Mouse (Mus musculus) small intestine, adult 2 months (tissue): ENCODE data around the gene Akap17b.

Experiments used
- CTCF ChIP-seq: fragments of 200-500 bp; IDR thresholded peaks from 2 replicates; pipeline ENCODE4 v1.5.1; 2012; ENCODE audit warnings: low read depth, mild to moderate bottlenecking, control low read depth, inconsistent platforms, low read length, moderate library complexity, mixed read lengths; ENCODE audit not compliant: insufficient replicate concordance, insufficient read length; ENCODE audit errors: extremely low read depth
- POLR2A ChIP-seq: fragments of 200-500 bp; IDR thresholded peaks from 2 replicates; pipeline ENCODE4 v1.6.1; 2012; ENCODE audit warnings: low read depth, mild to moderate bottlenecking, control low read depth, inconsistent platforms, low read length, moderate library complexity

DNA sequence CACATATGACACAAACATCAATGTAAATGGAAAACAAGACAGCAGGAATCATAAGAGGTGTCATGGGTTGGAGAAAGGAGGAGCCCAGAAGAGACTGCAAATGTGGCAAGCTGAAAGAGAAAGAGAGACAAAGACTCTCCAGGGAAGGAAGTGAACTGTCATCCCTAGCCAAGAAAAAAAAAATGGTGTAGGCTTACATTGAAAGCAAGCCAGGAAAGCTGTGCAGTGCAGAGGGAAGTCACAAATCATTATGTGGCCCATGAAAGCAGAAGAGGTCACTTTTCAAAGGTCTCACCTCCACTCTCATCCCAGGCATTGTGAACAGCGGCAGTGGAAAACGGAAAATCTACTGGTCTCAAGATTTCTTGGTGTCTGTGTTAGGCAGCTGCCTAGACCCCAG is 27.5 kb upstream of the Akap17b start:
- TF ChIP-seq CTCF, result no peak
- TF ChIP-seq POLR2A, result no peak
